Mouse (Mus musculus): ENCODE measurements around the gene C4b.

GRCm38 (mm10) chr17:34723066-34723465 is 20.6 kb downstream of the C4b start:
- peak; percentile 48; the same call in 1 of the 2 replicates for TF ChIP-seq CTCF (IDR thresholded peaks at IDR 0.05; ENCODE audit: control insufficient read depth, insufficient read depth, insufficient replicate concordance, low read depth, low read length)
- TF ChIP-seq POLR2A (IDR thresholded peaks at IDR 0.05; ENCODE audit: control insufficient read depth, low read depth, low read length): no peak
